Mouse (Mus musculus) thymus, postnatal 0 days (tissue): Measurements from ENCODE around the gene Ms4a1. TPM values are rescaled to one million over a fixed set of nuclear protein-coding genes. Genes with fewer than 3 reads are reported as not detected.
"Not testable (repeated sequence)": the region's sequence is repeated elsewhere in the genome, so short reads cannot be mapped to it uniquely, and the experiment has no call there.

Experiments used
- DNase-seq: peaks from one replicate; pipeline ENCODE4 v3.0.0-alpha.2; 2015; ENCODE audit warnings: low spot score
- polyA plus RNA-seq: library from polyadenylated mRNA; unstranded; fragments of >200 nt; fragmentation: Nextera tagmentation; extraction: Ambion mirVana; gene quantifications from 2 replicates; pipeline ENCODE4 v1.2.1, GENCODE M21; 2015

The Ms4a1 gene
- polyA plus RNA-seq = 0.28 and 0.29 TPM in 2 replicates

DNA sequence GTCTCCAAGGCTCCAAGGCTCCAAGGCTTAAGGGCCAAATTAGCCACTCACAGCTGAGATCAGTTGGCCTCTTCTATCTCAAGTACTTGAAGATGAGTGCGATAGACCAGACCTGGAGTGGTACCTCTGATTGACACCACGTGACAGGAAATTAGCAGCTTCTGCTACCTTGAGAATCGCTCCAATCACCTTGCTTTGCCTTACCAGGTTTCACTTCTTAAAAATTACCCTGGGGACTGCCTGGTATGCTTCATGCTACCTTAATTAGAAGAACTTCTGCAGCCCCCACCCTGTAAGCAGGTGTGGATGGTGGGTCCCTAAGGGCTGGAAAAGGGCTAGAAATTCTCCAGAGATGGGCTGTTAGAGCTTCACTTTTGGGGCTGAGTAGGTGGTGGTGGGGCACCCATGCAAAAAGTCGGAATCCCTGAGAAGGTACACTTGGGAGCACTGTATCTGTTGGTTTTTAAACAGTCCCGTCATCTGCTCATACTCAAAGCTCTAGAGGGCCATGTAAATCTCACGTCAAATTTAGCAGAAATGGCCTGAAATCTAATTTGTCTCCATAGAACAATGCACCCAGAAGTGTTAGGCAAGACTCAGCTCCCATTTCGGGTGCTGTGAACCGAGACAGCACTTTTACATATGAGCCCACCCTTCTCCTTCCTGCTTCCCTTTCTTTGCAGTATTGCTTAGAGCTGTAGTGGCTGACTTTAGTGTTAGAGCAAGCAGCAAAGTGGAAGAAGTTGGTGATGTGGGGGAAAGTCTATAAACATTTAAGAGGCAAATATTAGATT, at the start of gene Ms4a1:
TSS of gene Ms4a1 (minus strand) at position 190 of the 794 bp plus-strand sequence.
- DNase-seq = no peak

- no peak for DNase-seq
These were observed 48.3 kb upstream of the Ms4a1 start, which contains the start of gene Ms4a14 for GRCm38 (mm10) chr19:11314354-11314753. Gene Ms4a14 (minus strand): TSS chr19:11314454.

DNA sequence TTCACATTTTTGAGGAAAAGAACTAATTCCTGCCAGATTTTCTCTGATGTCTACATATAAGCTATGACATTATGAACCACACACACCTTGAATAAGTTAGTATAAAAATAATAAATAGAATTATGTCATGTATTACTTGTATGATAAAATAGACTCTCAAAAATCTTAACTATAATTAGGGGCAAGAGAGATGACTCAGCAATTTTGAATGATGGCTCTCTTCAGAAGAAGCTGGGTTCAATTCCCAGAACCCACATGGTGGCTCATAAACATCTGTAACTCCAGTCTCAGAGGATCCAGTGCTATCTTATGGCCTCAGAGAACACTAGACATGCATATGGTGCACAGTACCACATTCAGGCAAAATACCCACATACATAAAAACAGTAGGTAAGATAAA, 42.8 kb upstream of the Ms4a1 start:
- no peak for DNase-seq

DNA sequence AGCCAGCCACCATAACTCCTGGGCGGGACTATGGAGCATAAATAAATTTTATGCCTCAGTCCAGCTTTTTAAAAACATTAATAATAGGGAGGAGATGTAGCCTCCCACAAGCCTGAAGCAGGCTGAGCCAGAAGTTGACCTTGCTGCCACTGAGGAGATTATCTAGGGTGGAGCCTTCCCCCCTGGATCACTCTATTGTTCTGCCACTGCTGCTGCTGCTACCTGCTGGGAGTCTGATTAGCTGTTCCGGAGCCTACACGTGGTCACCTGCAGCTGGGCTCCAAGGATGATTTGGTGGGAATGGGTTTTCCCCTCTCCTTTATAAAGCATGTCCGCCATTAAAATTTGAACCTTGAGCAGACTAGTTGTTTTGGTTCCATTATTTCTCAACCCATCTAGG, 33.5 kb upstream of the Ms4a1 start:
- DNase-seq = not testable (repeated sequence)

- DNase-seq = no peak
These were observed 32.9 kb upstream of the Ms4a1 start for GRCm38 (mm10) chr19:11298939-11299338.

- DNase-seq = not testable (repeated sequence)
These were observed 27.6 kb upstream of the Ms4a1 start for GRCm38 (mm10) chr19:11293616-11294015.

GRCm38 (mm10) chr19:11292990-11293389, 26.9 kb upstream of the Ms4a1 start:
- DNase-seq = peak; percentile 42

- DNase-seq = no peak
These were observed 17.7 kb upstream of the Ms4a1 start, which contains the start of gene Ms4a5 for GRCm38 (mm10) chr19:11283773-11284172. Gene Ms4a5 (minus strand): TSS chr19:11283873.

DNA sequence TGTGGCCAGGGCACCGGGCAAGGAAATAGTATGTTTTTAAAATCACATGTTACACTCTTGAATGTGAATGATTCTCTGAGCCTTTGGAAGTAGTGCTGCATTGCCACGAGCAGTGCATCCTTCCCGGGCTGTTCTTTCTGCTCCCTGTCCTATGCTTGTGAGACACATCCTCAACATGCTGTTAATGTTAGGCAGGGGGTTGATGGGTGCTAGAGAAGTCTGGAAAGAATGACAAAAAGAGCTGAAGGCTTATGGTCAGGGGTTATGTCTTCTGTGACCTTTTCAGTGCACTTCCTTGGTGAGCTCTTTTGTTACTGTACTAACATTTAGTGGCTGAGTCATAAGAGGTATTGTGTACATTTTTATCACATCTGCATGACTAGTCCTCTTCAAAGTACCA, 14.2 kb upstream of the Ms4a1 start:
- no peak for DNase-seq

GRCm38 (mm10) chr19:11276431-11276830, 10.4 kb upstream of the Ms4a1 start:
- DNase-seq = no peak

- DNase-seq = no peak
These were observed 915 bp upstream of the Ms4a1 start for GRCm38 (mm10) chr19:11266956-11267355.

DNA sequence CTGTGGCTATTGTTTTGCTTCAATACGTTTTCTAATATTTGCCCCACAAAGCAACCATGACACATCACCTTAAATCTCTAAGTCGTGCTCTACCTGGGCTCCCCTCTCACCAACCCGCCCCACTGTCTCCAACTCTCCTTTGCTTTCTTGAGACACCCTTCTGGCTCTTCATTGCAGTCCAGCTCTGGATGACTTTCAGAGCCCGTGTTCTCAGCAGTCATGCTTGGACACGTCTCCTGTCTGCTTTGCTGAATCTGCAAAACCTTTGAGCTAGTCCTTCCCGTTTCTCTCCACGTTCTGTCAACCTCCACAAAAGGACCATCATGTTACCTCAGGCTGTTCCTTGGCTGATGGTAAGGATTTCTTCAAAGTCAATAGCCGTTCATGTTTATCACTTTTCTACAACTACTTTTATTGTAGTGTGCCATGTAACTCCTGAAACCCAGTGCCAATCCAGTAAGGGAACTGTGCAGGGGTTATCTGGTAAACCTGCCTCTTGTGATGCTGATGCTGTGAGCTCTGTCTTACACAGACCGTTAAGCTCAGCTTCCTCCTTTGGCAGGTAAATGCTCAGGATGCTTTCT, 1.3 kb downstream of the Ms4a1 start:
- no peak for DNase-seq

- DNase-seq = no peak
These were observed 2.5 kb downstream of the Ms4a1 start for GRCm38 (mm10) chr19:11263549-11263948.

GRCm38 (mm10) chr19:11262932-11263331, 3.1 kb downstream of the Ms4a1 start:
- not testable (repeated sequence) for DNase-seq

GRCm38 (mm10) chr19:11261522-11261921, 4.5 kb downstream of the Ms4a1 start:
- no peak for DNase-seq

DNA sequence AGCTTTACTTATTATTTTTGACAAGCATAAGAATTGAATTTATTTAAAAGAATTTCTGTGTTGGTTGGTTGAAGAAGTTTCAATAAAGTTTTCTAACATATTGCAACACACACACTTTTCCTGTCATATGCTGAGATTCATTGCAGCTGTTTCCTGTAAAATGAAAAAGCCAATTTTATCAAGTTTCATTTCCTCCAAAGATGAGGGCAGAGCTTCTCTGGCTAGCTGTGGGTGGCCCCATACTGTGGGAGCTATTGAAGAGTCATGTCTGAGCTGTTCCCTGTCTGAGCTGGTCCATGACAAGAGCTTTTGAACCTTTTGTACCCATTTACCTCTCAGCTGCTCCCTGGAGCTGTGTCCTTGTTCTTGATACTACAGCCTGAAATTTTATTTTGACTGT, 21.8 kb downstream of the Ms4a1 start:
- no peak for DNase-seq

DNA sequence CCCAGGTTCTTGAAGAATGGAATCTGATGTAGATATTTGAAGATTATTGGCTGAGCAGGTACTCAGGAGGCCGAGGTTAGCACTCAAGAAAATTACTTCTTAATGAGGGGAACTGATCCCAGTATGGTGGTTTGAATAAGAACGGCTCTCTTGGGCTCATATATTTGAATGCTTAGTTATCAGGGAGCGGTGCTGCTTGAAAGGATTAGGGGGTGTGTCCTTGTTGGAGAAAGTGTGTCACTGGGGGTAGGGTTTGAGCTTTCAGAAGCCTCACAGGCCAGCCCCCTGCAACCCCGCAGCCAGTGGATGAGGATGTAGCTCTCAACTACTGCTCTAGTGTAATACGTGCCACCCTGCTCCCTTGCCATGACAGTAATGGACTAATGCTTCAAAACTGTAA, 23.5 kb downstream of the Ms4a1 start:
- no peak for DNase-seq

DNA sequence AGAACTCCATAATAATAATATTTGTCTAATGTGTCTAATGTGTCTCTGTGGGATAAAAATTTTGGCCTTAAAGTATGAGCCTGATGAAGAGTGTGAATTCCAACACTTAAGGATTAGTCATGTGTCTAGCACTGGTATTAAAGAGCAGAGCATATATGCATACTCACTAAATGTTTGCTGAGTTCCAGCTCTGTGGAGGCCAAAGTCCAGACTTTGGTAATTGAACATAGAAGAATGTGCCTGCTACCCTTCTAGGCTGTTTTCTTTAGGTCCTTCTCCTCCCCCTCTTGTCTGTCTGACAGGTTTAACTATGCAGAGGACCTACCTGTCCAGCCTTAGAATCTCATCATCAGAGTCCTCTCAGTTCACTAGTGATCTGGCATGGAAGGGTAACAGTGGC, 30.2 kb downstream of the Ms4a1 start:
- no peak for DNase-seq

DNA sequence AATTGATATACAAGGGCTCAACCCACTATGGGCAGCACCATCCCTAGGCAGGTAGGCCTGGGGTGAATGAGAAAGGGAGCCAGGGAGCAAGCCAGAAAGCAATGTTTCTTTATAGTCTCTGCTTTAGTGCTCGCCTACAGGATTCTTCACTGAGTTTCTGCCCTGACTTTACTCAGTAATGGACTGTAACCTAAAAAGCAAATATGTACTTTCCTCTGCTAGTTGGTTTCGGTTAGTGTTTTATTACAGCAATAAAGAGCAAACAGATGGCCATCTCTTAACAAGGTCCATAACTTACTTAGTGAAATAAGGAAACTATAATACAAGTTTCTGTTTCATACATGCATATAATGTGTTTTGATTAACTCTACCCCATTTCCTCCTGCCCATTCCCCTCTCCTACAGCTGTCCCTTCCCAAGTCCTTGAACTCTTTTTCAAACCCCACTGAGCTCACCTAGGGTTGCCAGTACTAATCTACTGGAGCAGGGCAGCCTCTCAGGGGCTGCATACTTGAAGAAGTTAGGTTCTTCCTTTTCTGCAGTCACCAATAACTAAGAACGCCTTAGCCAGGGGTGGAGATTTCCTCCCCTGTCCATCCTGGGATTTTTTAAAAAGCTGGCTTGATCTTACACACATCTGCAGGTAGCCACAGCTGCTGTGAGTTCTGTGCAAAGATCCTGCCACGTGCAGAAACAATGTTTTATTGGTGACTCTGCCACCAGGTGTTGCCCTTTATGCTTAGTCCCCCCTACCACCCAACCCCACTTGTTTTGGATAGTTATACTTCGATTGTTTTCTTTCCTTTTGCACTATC, 30.9 kb downstream of the Ms4a1 start:
- DNase-seq = no peak

DNA sequence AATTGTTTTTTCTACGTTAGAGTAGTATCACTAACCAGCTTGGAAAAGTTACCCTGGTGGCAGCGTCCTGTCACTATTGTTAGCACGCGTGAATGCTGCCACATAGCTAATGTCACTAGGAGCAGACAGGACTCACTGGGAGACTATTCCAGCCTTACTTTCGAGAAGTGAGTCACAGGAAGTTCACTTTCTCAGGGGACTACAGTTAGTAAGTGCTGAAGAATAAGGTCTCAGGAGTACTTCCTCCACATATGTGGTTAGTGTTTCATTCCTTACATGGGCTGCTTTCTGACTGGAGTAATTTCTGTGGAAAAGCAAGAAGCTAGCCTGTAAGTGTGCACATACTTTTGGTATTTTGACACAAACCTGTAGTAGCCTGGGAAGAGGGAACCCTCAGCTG, 31.8 kb downstream of the Ms4a1 start:
- DNase-seq = no peak

- no peak for DNase-seq
These were observed 33.7 kb downstream of the Ms4a1 start, which contains the start of gene Ms4a12 for GRCm38 (mm10) chr19:11232348-11232747. Gene Ms4a12 (minus strand): TSS chr19:11232448.
